Mouse (Mus musculus): Measurements from ENCODE around the gene Rit1. TPM values are rescaled to one million over a fixed set of nuclear protein-coding genes. Genes with fewer than 3 reads are reported as not detected.

The Rit1 gene
- polyA plus RNA-seq (2015; fragmentation: Nextera tagmentation; extraction: Ambion mirVana), result 43.2 and 52.6 TPM in 2 replicates

DNA sequence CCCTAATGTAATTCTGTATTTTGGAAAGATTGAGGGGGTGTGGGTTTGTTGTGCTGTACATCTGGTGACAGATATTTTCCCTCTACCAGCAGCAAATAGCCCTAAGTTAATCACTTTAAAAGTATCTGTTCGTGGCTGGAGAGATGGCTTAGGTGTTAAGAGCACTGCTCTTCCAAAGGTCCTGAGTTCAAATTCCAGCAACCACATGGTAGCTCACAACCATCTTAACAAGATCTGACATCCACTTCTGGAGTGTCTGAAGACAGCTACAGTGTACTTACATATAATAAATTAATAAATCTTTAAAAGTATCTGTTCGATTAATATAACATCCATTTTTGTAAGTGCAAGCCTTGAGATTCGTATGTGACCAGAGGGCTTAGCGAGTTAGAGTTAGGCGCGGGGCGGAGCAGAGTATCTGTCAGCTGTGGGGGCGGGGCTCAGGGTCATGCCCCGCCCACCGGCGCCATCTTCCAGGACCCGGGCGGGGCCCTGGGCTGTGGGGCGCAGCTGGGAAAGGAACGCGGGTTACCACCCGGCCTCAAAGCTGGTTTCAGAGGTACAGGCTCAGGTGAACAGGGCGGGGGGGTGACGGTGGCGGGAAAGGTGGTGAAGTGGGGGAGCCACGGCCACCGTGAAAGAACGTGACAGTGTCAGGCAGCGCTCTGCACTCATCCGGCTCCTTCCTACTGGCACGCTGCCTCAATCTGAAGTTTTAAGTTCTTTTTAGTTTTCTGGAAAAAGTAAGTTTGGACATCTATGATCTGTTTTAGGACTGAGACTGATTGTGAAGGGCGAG is at the start of gene Rit1:
Gene Rit1 (plus strand): TSS at position 440 of the 799 bp plus-strand sequence.
- peak; percentile 97 for ATAC-seq
- peak within 1 kb of the TSS; percentile 68 for H3K4me3 ChIP-seq (replicated peaks; ENCODE audit: low read length)
- peak within 1 kb of the TSS; percentile 46; the same call in 1 of the 2 replicates for H3K27ac ChIP-seq (ENCODE audit: low read length)
- 2% methylated on average over 27 of the region's 27 CpGs for WGBS
- no peaks in the 10 kb centered on the region for H3K9me3 ChIP-seq (ENCODE audit: control insufficient read depth, low read length)
- no peaks in the 10 kb centered on the region for H3K27me3 ChIP-seq (replicated peaks; ENCODE audit: control insufficient read depth, insufficient read depth, low read length)
- peaks cover 9% of the 10 kb centered on the region for H3K36me3 ChIP-seq (ENCODE audit: control insufficient read depth, insufficient read depth)
- H3K9ac ChIP-seq (replicated peaks; ENCODE audit: low read depth, low read length), result peak within 1 kb of the TSS; percentile 66
- peak within 1 kb of the TSS; percentile 87 for H3K4me2 ChIP-seq (ENCODE audit: low read length)
- H3K4me1 ChIP-seq (replicated peaks; ENCODE audit: control insufficient read depth, insufficient read depth, low read length), result peaks cover 22% of the 10 kb centered on the region

DNA sequence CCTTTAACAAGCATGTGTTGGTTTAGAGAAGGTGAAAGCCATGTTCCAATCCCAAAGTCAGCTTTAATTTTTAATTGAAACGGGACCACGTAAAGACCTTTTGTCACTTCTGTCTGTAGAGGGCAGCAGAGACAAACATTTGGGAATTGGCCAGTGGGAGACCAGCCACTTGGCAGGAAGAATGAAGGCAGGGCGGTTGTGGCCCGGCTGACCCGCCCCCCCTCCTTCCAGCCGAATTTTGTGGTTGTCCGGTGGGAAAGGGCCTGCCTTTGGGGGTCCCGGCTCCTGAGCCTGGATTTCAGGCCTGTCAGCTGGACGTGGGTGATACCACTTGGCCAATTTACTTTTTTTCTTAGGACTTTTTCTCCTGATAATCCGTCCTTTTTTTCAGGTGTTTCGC is 39.2 kb upstream of the Rit1 start:
- Histone ChIP-seq H3K27ac (ENCODE audit: low read length) (no peak overlapping the region), H3K4me3 (replicated peaks; ENCODE audit: low read length) (peak overlapping the region; percentile 34), H3K9ac (replicated peaks; ENCODE audit: low read depth, low read length) (peak overlapping the region; percentile 51), H3K9me3 (ENCODE audit: control insufficient read depth, low read length) (no peaks in the 10 kb centered on the region), H3K4me2 (ENCODE audit: low read length) (peak overlapping the region; percentile 58), H3K27me3 (replicated peaks; ENCODE audit: control insufficient read depth, insufficient read depth, low read length) (no peaks in the 10 kb centered on the region), H3K4me1 (replicated peaks; ENCODE audit: control insufficient read depth, insufficient read depth, low read length) (peaks cover 4% of the 10 kb centered on the region), H3K36me3 (ENCODE audit: control insufficient read depth, insufficient read depth) (no peaks in the 10 kb centered on the region)
- WGBS, result 10% methylated on average over 11 of the region's 11 CpGs
- peak; percentile 47; the same call in 1 of the 2 replicates for ATAC-seq

DNA sequence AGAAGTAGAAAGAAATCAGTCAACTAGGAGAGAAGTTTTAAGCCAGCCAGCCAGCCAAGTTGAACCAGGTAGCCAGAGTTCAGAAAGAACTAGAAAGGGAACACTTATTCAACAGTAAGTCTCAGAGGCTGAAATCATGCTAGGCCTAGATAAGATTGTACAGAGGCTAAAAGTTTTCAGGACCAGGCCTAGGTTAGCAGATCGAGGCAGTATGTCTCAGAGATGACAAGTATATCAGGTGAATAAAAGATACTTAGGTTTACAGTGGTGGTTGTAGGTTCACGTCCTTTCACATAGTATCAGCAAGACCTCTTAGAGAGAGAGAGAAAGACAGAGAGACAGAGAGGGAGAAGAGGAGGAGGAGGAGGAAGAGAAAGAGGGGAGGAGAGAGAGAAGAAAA is 32.8 kb upstream of the Rit1 start:
- ATAC-seq, result no peak
- H3K4me1 ChIP-seq (replicated peaks; ENCODE audit: control insufficient read depth, insufficient read depth, low read length), result peaks cover 17% of the 10 kb centered on the region
- peaks cover 4% of the 10 kb centered on the region; the same call in 1 of the 2 replicates for H3K36me3 ChIP-seq (ENCODE audit: control insufficient read depth, insufficient read depth)
- H3K9me3 ChIP-seq (ENCODE audit: control insufficient read depth, low read length), result no peaks in the 10 kb centered on the region
- H3K27ac ChIP-seq (ENCODE audit: low read length), result no peak overlapping the region
- no peaks in the 10 kb centered on the region for H3K27me3 ChIP-seq (replicated peaks; ENCODE audit: control insufficient read depth, insufficient read depth, low read length)
- H3K4me2 ChIP-seq (ENCODE audit: low read length), result no peak overlapping the region
- 92% methylated on average over 2 of the region's 2 CpGs for WGBS
- no peak overlapping the region for H3K4me3 ChIP-seq (replicated peaks; ENCODE audit: low read length)
- H3K9ac ChIP-seq (replicated peaks; ENCODE audit: low read depth, low read length), result no peak overlapping the region

DNA sequence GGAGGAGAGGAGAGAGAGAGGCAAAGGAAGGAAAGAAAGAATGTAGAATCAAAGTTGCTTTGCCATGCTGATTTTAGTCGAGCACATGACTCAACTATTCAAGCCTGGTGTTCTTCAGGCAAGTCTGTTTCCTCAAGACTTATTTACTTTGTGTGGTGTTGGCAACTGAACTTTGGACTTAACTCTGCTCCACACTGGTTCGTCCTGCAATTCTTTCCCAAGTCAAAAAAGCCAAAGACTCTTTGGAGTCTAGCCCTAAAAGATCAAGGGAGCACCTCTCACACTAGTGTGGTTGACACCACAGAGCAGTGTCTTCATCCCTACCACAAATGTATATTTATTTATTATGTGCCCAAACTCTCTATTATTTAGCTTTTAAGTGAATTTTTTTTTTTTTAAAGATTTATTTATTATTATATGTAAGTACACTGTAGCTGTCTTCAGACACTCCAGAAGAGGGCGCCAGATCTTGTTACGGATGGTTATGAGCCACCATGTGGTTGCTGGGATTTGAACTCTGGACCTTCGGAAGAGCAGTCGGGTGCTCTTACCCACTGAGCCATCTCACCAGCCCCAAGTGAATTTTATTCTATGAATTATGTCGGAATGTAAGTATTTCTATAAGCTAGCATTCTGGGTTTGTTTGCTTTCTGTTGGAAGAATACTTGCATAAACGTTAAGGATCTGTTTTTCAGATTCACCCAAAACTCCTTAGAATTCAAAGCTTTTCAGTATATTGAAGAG is 32.2 kb upstream of the Rit1 start:
- no peak for ATAC-seq
- Histone ChIP-seq H3K27ac (ENCODE audit: low read length) (no peak overlapping the region), H3K4me2 (ENCODE audit: low read length) (peak overlapping the region; percentile 59), H3K4me3 (replicated peaks; ENCODE audit: low read length) (peak overlapping the region; percentile 98), H3K36me3 (ENCODE audit: control insufficient read depth, insufficient read depth) (peaks cover 7% of the 10 kb centered on the region; the same call in 1 of the 2 replicates), H3K9ac (replicated peaks; ENCODE audit: low read depth, low read length) (no peak overlapping the region), H3K4me1 (replicated peaks; ENCODE audit: control insufficient read depth, insufficient read depth, low read length) (peaks cover 17% of the 10 kb centered on the region), H3K27me3 (replicated peaks; ENCODE audit: control insufficient read depth, insufficient read depth, low read length) (no peaks in the 10 kb centered on the region), H3K9me3 (ENCODE audit: control insufficient read depth, low read length) (no peaks in the 10 kb centered on the region)
- WGBS, result 62% methylated on average over 7 of the region's 8 CpGs

DNA sequence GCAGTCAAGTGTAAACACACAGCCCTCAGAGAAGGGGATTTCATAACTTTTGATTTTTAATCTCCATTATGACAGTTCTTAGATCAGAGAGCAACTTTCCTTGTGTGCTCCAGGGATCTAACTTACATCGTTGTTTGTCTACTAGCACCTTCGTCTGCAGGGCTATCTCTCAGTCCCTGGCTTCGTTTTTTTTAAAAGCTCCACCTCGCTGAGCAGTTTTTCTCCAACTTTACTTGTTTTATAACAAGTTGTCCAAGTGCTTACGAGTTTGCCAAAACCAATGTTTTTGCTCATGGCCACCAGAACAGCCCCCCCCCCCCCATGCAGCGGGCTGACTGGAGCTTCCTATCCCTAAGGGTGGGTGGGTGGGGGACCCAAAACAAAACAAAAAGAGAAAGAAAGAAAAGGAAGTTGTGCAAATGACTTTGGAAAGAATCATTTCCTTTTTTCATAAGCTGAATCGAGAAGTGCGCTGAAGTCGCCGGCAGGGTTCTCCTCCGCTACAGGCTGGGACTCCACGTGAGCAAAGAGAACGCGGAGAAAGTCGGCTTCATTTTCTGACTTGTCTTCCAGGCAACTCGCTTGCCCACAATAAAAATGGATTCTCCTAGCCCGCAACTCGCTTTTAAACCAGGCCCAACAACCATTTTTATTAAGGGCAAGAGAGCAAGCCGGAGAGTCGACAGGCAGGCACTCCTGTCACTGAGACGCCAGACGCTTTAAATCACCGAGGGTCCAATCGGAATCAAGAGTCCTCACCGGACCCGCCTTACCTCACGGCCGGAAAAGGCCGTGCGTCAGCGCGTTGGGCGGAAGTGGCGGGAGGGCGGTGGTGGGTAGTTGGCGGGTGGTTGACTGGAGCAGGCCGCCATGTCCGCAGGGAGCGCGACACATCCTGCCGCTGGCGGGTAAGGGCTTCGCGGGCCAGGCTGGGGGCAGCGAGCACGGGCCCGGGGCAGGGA is 31.4 kb upstream of the Rit1 start, which contains the start of gene Khdc4:
Gene Khdc4 (plus strand): TSS at position 824 of the 962 bp plus-strand sequence.
- peaks cover 13% of the 10 kb centered on the region for H3K36me3 ChIP-seq (ENCODE audit: control insufficient read depth, insufficient read depth)
- peak within 1 kb of the TSS; percentile 98 for H3K27ac ChIP-seq (ENCODE audit: low read length)
- peak; percentile 99 for ATAC-seq
- H3K4me2 ChIP-seq (ENCODE audit: low read length), result peak within 1 kb of the TSS; percentile 94
- H3K4me1 ChIP-seq (replicated peaks; ENCODE audit: control insufficient read depth, insufficient read depth, low read length), result peaks cover 17% of the 10 kb centered on the region
- under 1% methylated on average over 47 of the region's 47 CpGs for WGBS
- H3K4me3 ChIP-seq (replicated peaks; ENCODE audit: low read length), result peak within 1 kb of the TSS; percentile 98
- H3K9me3 ChIP-seq (ENCODE audit: control insufficient read depth, low read length), result no peaks in the 10 kb centered on the region
- no peaks in the 10 kb centered on the region for H3K27me3 ChIP-seq (replicated peaks; ENCODE audit: control insufficient read depth, insufficient read depth, low read length)
- peak within 1 kb of the TSS; percentile 97 for H3K9ac ChIP-seq (replicated peaks; ENCODE audit: low read depth, low read length)

DNA sequence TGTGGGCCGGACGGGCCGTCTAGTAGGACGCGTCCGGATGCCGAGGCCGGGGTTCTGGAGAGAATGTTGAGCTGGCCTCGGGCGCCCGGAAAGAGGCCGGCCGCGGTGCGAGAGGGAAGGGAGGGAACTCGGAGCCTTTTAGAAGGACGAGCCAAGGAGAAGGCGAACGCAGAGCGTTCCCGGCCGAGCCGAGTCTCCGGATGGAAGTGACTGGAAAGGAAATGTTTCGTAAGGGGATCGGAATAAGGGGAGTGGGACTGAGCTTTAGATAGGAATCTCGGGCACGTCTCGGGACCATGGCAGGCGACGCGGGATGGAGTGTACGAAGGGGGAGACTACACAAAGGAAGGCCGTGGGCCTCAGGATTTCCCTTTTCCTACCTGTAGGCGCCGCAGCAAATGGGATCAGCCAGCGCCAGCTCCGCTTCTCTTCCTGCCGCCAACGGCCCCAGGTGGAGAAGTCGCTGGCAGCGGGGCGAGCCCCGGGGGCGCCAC is 30.6 kb upstream of the Rit1 start:
- peak; percentile 66 for ATAC-seq
- Histone ChIP-seq H3K4me2 (ENCODE audit: low read length) (peak overlapping the region; percentile 94), H3K36me3 (ENCODE audit: control insufficient read depth, insufficient read depth) (peaks cover 20% of the 10 kb centered on the region), H3K27ac (ENCODE audit: low read length) (peak overlapping the region; percentile 98), H3K27me3 (replicated peaks; ENCODE audit: control insufficient read depth, insufficient read depth, low read length) (no peaks in the 10 kb centered on the region), H3K9me3 (ENCODE audit: control insufficient read depth, low read length) (no peaks in the 10 kb centered on the region), H3K9ac (replicated peaks; ENCODE audit: low read depth, low read length) (peak overlapping the region; percentile 97), H3K4me1 (replicated peaks; ENCODE audit: control insufficient read depth, insufficient read depth, low read length) (peaks cover 17% of the 10 kb centered on the region), H3K4me3 (replicated peaks; ENCODE audit: low read length) (peak overlapping the region; percentile 98)
- WGBS, result under 1% methylated on average over 44 of the region's 45 CpGs

DNA sequence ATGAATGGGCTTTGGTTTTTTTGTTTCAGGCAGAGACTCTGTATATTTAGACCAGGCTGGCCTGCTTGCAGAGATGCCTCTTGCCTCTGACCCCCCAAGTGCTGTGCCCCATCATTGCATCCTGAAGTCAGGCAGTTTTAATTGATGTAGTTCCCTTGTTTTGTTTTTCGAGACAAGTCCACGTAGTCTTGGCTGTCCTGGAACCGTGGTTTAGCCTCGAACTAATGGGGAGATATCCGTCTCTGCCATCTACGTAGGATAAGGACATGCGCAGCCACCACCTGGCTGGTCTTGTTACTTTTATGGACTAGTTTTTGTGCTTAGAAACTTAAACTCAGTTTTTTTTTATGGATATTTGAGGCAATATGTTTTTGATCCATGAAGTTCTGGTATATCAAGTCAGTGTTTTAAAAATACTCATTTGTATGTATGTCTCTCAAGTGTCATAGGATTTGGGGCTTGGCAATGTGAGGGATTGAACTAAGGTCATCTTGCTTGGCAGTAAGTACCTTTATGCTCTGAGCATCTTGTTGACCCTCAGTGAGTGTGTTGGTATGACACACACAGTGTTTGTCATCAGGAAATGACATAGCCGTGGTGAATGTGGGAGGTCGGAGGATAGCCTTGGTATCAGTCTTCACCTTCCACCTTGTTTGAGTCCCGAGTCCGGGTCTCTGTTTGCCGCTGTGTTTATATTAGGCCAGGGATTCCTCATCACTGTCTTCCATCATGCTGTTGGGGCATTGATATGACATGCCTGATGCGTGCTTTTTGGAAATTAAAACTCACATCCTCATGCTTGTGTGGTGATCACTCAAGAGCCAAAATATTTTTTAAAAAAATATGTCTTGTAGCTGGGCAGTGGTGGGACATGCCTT is 29.7 kb upstream of the Rit1 start:
- H3K36me3 ChIP-seq (ENCODE audit: control insufficient read depth, insufficient read depth), result peaks cover 25% of the 10 kb centered on the region
- WGBS, result 57% methylated on average over 13 of the region's 13 CpGs

DNA sequence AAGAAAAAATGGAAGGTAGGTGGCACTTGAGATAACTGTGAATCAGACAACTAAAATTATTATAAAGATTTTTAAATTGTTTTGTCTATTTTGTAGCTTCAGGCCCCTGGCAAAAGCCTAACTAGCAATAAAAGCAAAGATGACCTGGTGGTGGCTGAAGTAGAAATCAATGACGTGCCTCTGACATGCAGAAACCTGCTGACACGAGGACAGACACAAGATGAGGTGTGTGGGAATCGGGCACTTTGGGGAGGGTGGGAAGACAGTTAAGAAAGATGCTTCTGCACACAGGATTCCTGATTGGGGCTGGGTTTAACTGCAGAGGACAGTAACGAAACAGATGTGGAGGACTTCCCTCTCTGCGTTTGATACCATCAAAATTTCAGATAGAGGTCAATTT is 27.6 kb upstream of the Rit1 start:
- no peak for ATAC-seq
- no peaks in the 10 kb centered on the region for H3K27me3 ChIP-seq (replicated peaks; ENCODE audit: control insufficient read depth, insufficient read depth, low read length)
- H3K4me3 ChIP-seq (replicated peaks; ENCODE audit: low read length), result no peak overlapping the region
- peaks cover 17% of the 10 kb centered on the region for H3K4me1 ChIP-seq (replicated peaks; ENCODE audit: control insufficient read depth, insufficient read depth, low read length)
- H3K4me2 ChIP-seq (ENCODE audit: low read length), result no peak overlapping the region
- peaks cover 39% of the 10 kb centered on the region for H3K36me3 ChIP-seq (ENCODE audit: control insufficient read depth, insufficient read depth)
- WGBS, result 92% methylated on average over 5 of the region's 5 CpGs
- no peak overlapping the region for H3K27ac ChIP-seq (ENCODE audit: low read length)
- no peak overlapping the region for H3K9ac ChIP-seq (replicated peaks; ENCODE audit: low read depth, low read length)
- H3K9me3 ChIP-seq (ENCODE audit: control insufficient read depth, low read length), result no peaks in the 10 kb centered on the region

More for the DNA sequence above, 29.7 kb upstream of the Rit1 start:
- peak overlapping the region; percentile 98; the same call in 1 of the 2 replicates for H3K27ac ChIP-seq (ENCODE audit: low read length)
- no peaks in the 10 kb centered on the region for H3K27me3 ChIP-seq (replicated peaks; ENCODE audit: control insufficient read depth, insufficient read depth, low read length)
- peak overlapping the region; percentile 97 for H3K9ac ChIP-seq (replicated peaks; ENCODE audit: low read depth, low read length)
- peak overlapping the region; percentile 98 for H3K4me3 ChIP-seq (replicated peaks; ENCODE audit: low read length)
- peaks cover 17% of the 10 kb centered on the region for H3K4me1 ChIP-seq (replicated peaks; ENCODE audit: control insufficient read depth, insufficient read depth, low read length)
- peak overlapping the region; percentile 94 for H3K4me2 ChIP-seq (ENCODE audit: low read length)
- H3K9me3 ChIP-seq (ENCODE audit: control insufficient read depth, low read length), result no peaks in the 10 kb centered on the region
- no peak for ATAC-seq
